Mouse (Mus musculus): ENCODE data around the gene Sez6l. TPM values are rescaled to one million over a fixed set of nuclear protein-coding genes. Genes with fewer than 3 reads are reported as not detected.

The Sez6l gene
- polyA plus RNA-seq, 1 experiment = 114 TPM

DNA sequence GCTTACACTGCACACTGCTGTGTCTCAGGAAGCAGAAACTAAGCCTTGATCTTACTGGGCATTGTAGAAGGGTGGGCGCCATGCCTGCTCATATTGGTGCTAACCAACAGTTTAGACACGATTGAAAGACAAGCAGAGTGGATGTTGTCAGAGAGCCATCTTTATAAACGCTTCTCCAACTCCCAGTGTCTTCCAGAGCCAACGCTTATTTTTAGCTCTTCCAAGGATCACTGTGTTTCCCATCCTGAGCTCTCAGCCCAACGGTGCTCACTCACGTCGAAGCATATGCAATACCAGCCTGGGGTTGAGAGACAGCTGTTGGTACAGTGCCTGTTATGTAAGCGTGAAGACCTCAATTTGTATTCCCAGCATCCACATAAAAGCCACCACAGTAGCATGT is 66.6 kb downstream of the Sez6l start:
- TF ChIP-seq CTCF (IDR thresholded peaks at IDR 0.05; ENCODE audit: borderline replicate concordance, extremely low read depth, insufficient read depth, insufficient read length) (no peak), POLR2A (IDR thresholded peaks at IDR 0.05; ENCODE audit: borderline replicate concordance, extremely low read depth, insufficient read depth, insufficient read length, poor library complexity, severe bottlenecking) (no peak)

DNA sequence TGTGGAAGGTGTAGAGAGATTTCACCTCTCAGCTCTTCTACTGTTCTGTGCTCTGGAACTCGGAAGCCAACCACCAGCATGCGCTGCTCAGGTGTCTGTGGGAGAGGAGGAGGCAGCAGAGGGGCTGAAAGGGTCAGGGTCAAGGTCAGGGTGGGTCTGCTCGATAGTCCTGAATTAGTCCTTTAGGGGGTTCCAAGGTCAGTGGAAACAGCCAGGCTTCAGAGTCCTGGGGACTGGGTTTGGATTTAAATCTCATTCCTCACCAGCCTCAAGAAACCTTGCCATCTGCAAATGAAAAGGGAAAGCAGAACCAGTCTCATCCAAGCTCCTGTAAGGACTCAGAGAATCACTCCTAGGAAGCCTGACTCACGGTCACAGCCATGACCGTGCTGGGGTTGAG is 67.1 kb downstream of the Sez6l start:
- no peak for DNase-seq (ENCODE audit: low read depth)
- TF ChIP-seq CTCF (IDR thresholded peaks at IDR 0.05; ENCODE audit: borderline replicate concordance, extremely low read depth, insufficient read depth, insufficient read length) (no peak), POLR2A (IDR thresholded peaks at IDR 0.05; ENCODE audit: borderline replicate concordance, extremely low read depth, insufficient read depth, insufficient read length, poor library complexity, severe bottlenecking) (no peak)

More for the DNA sequence above, 66.6 kb downstream of the Sez6l start:
- peak; percentile 67 for DNase-seq (ENCODE audit: low read depth)

DNA sequence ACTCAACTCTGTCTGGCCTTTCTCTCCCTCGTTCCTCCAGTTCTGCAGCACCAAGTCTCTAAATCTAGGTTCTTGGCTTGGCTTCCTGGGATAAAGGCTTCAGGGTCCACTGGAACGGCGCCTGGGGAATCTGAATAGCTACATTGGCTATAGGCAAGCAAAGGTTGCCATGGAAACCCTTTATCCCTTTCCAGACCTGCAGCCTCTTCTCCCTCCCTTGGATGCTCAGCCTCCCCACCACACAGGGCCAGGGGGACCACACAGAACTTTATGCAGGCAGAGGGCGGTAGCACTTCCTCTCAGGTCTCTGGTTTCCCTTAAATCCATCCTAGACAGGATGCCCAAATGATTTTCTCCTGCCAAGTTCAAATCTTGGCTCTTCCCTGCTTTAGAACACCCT is 71.4 kb downstream of the Sez6l start:
- TF ChIP-seq CTCF (IDR thresholded peaks at IDR 0.05; ENCODE audit: borderline replicate concordance, extremely low read depth, insufficient read depth, insufficient read length) = 0 out of 2 replicates have a peak, but pooled peaks have one; percentile 5
- TF ChIP-seq POLR2A (IDR thresholded peaks at IDR 0.05; ENCODE audit: borderline replicate concordance, extremely low read depth, insufficient read depth, insufficient read length, poor library complexity, severe bottlenecking) = no peak
- peak; percentile 95 for DNase-seq (ENCODE audit: low read depth)

DNA sequence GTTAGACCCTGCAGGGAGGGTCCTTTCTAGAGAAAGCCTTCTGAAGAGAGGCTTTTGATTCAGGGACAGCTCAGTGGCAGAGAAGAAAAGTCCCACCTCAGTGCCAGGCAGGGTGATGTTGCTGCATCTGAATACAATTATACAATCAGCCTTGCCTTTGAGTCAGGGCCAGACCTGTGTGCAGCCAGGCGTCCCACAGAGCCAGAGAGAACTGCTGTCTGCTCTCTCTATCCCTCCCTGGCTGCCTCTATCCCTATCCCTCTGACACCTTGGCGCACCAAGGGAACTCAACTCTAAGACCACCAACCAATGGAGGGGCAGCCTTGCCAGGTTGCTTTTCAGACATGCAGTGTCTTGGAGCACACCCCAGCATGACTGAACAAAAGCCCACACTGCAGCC is 75.6 kb downstream of the Sez6l start:
- DNase-seq (ENCODE audit: low read depth) = peak; percentile 80
- TF ChIP-seq POLR2A (IDR thresholded peaks at IDR 0.05; ENCODE audit: borderline replicate concordance, extremely low read depth, insufficient read depth, insufficient read length, poor library complexity, severe bottlenecking) (no peak), CTCF (IDR thresholded peaks at IDR 0.05; ENCODE audit: borderline replicate concordance, extremely low read depth, insufficient read depth, insufficient read length) (no peak)

DNA sequence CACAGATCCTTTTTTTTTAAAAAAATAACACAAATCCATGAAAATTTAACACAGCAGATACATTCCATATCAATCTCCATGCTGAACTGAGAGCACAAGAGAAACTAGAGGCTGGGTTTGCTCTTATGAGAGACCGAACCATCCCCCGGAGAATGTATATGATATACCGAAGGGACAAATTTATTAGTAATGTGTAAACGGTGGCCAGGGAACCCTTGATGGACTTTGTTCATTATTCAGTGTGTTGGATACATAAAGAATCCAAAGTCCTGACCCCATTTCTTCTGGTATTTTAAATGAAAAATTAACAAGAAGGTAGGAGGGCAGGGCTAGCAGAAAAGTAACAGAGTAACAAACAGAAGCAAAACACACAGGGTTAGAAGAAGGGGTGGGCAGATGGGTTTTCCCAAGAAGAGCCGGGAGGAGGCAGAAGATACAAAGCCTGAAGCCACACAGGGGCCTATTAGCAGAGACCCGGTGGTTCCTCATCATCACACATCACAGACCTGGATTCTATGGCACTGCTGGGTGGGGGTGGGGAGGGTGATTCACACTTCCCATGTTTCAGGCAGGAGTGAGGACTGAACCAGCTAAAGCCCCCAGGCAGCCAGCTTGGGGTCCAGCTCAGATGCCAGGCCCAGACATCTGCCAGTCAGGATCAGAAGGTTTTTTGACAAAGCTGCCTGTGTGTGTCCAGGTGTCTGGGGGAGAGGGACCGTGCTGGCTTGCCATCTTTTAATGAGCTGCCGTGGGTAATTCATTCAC is 76.9 kb downstream of the Sez6l start:
- peak; percentile 92 for DNase-seq (ENCODE audit: low read depth)
- TF ChIP-seq POLR2A (IDR thresholded peaks at IDR 0.05; ENCODE audit: borderline replicate concordance, extremely low read depth, insufficient read depth, insufficient read length, poor library complexity, severe bottlenecking) (no peak), CTCF (IDR thresholded peaks at IDR 0.05; ENCODE audit: borderline replicate concordance, extremely low read depth, insufficient read depth, insufficient read length) (no peak)

DNA sequence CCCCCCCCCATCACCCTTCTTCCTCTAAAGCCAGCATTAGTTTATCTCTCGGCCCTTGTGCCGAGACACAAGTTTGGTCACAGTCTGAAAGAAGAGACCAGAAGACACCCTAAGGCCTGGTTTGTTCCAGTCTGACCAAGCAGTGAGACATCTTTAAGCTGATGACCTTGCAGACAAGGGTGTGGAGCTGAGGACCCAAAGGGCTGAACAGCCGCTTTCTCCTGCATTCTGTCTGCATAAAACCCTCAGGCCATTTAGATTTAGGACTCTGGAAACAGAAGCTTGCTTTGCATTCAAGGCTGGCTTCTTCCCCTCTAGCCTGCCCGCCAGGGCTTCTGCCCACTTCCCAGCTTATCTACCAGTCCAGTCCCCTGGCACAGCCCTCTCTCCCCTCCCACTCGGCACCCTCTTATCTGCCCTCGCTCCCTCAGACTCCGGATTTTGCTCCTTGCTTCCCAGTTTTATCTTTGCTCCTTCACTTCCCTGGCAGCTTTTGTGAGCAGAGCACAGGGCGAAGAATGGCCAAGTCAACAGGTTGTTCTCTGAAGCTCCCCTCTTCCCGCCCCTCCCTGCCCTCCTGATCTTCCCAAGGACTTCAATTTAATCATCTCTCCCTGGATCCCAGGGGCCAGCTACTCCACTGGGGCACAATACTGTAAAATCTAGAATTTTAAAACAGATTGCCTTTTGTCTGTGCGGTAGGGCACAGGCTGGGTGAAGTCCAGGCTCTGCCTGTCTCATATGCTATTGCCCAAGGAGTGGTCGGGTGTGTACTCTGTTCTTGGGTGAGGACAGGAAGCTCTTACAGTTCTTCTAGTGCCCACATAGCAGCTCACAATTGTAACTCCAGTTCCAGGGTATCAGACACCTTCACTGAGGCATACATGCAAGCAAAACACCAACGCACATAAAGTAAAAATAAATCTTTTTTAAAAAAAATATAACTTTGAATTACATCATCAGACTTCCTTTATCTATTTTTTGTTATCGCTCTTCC is 77.8 kb downstream of the Sez6l start:
- TF ChIP-seq POLR2A (IDR thresholded peaks at IDR 0.05; ENCODE audit: borderline replicate concordance, extremely low read depth, insufficient read depth, insufficient read length, poor library complexity, severe bottlenecking) (no peak), CTCF (IDR thresholded peaks at IDR 0.05; ENCODE audit: borderline replicate concordance, extremely low read depth, insufficient read depth, insufficient read length) (no peak)

DNA sequence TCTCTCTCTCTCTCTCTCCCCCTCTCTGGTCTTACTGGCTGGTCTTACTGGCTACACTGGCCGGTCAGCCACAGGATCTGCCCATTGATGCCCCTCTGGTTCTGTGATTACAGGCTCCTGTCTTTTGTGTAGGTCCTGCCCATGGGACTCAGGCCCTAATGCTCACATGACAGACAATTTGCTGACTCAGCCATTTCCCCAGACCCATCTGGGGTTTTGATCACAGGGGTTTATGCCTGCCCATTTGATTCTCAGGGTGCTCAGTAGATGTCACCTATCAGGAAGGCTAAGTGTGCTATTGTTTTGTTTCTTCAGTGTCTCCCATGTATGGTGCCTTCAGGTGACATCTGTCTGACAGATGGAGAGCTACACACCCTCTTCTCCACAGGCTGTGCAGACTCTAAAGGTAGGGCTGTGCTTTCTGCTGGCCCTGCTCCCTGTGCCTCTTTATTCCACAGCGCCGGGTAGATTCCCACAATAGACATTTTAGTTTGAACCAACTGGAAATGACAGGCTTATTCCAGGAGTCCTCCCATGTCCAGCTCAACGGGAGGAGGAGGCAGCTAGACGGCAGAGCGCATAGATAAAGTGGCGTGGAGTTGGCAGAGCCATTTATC is 80.1 kb downstream of the Sez6l start:
- no peak for TF ChIP-seq POLR2A (IDR thresholded peaks at IDR 0.05; ENCODE audit: borderline replicate concordance, extremely low read depth, insufficient read depth, insufficient read length, poor library complexity, severe bottlenecking)
- no peak for TF ChIP-seq CTCF (IDR thresholded peaks at IDR 0.05; ENCODE audit: borderline replicate concordance, extremely low read depth, insufficient read depth, insufficient read length)

More for the DNA sequence above, 77.8 kb downstream of the Sez6l start:
- DNase-seq (ENCODE audit: low read depth) = no peak

DNA sequence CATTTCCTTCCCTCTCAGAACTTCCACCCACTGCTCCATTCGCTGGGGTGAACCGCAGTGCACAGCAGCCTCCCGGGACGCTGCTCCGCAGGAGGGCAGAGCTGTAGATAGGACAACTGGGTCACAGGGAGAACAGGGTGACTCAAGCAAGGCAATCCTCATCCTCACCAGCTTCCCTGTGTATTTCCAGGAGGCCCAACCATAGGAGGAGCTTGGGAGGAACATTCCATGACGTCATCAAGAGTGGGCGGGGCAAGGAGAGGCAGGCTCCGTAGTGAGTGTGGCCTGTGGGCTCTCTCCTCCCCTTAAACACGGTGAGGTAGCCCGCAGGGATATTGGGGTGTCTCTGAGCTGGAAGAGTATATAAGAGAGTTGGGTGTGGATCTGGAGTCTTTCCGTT is 83.5 kb downstream of the Sez6l start:
- TF ChIP-seq POLR2A (IDR thresholded peaks at IDR 0.05; ENCODE audit: borderline replicate concordance, extremely low read depth, insufficient read depth, insufficient read length, poor library complexity, severe bottlenecking) (no peak), CTCF (IDR thresholded peaks at IDR 0.05; ENCODE audit: borderline replicate concordance, extremely low read depth, insufficient read depth, insufficient read length) (no peak)
- DNase-seq (ENCODE audit: low read depth) = peak; percentile 78

More for the DNA sequence above, 80.1 kb downstream of the Sez6l start:
- DNase-seq (ENCODE audit: low read depth) = peak; percentile 47

DNA sequence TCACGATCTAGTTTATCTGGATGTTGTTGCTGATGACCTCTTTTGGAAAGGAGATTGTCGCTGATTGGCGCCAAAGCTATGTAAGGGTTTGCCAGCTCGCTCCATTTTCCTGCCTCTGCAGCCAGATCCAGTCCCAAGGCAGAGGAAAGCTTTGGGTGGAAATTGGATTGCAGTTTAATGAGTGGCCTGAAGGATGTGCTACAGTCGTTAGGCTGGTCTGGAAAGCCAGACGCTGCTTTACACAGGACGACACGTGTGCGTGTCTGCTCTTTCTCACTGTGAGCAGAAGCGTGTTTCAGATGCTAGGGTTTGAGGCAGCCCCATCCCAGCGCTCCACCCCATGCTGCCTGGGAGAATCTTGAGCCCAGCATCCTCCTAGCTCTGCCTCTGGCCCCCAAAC is 85.5 kb downstream of the Sez6l start:
- peak; percentile 61 for DNase-seq (ENCODE audit: low read depth)
- TF ChIP-seq POLR2A (IDR thresholded peaks at IDR 0.05; ENCODE audit: borderline replicate concordance, extremely low read depth, insufficient read depth, insufficient read length, poor library complexity, severe bottlenecking) (no peak), CTCF (IDR thresholded peaks at IDR 0.05; ENCODE audit: borderline replicate concordance, extremely low read depth, insufficient read depth, insufficient read length) (peak; percentile 43; the same call in 1 of the 2 replicates)

DNA sequence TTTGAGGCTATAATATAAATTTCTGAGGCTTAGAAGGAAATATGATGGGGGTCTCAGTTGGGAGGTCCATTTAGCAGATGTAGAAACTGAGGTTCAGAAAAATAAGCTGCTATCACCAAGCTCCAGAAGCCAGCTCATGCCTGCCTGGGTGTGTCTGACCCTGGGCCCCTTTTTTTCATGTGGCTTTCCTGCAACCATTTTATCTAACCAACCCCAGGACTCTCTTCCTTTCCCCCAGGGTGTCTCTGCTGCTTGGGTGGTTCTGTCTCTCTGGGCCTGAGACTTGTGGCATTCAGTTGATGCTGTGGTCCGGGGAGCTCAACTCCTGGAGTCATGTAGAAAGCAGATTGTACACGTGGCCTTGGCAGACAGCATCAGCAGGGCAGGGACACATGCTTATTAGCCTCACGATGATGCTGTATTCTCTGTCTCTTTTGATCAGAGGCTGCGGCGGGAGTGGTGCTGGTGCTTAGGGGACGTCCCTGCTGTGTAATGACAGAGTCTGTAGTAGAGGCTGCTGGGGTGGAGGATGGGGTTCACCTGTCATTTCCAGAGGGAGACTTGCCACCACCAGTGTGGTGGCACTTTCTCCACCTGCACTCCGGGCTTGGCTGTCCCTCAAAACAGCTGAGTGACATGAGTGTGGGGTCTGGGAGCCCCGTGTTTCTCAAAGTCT is 88.7 kb downstream of the Sez6l start:
- peak; percentile 36 for DNase-seq (ENCODE audit: low read depth)
- no peak for TF ChIP-seq CTCF (IDR thresholded peaks at IDR 0.05; ENCODE audit: borderline replicate concordance, extremely low read depth, insufficient read depth, insufficient read length)
- no peak for TF ChIP-seq POLR2A (IDR thresholded peaks at IDR 0.05; ENCODE audit: borderline replicate concordance, extremely low read depth, insufficient read depth, insufficient read length, poor library complexity, severe bottlenecking)
